Mouse (Mus musculus) liver, embryonic 16.5 days (tissue): ENCODE results near the gene Cks1b. TPM values are rescaled to one million over a fixed set of nuclear protein-coding genes. Genes with fewer than 3 reads are reported as not detected.

Experiments
- ATAC-seq: fragments of 200-750 bp; cut with Nextera tagmentation; 2 replicates; pipeline ENCODE4 v1.8.0; 2017; ENCODE audit warnings: low read depth, mild to moderate bottlenecking, moderate number of reproducible peaks, moderate library complexity
- H3K27ac ChIP-seq: fragments of 300-500 bp; sonication (generic); 2 replicates; pipeline ENCODE4 v1.5.1; 2014; ENCODE audit warnings: mild to moderate bottlenecking, low read length
- H3K27me3 ChIP-seq: fragments of 300-500 bp; sonication (generic); 2 replicates; pipeline ENCODE4 v1.6.1; 2014; ENCODE audit warnings: low read depth, low read length, mixed read lengths; ENCODE audit not compliant: control insufficient read depth, insufficient read depth
- H3K36me3 ChIP-seq: fragments of 300-500 bp; sonication (generic); 2 replicates; pipeline ENCODE4 v1.6.1; 2014; ENCODE audit warnings: mild to moderate bottlenecking; ENCODE audit not compliant: control insufficient read depth, insufficient read depth
- H3K4me1 ChIP-seq: fragments of 300-500 bp; sonication (generic); 2 replicates; pipeline ENCODE4 v1.6.1; 2014; ENCODE audit warnings: low read depth, low read length, mixed read lengths; ENCODE audit not compliant: control insufficient read depth
- H3K4me2 ChIP-seq: fragments of 300-500 bp; sonication (generic); 2 replicates; pipeline ENCODE4 v1.6.1; 2014; ENCODE audit warnings: low read depth, low read length, mixed read lengths
- H3K4me3 ChIP-seq: fragments of 300-500 bp; sonication (generic); 2 replicates; pipeline ENCODE4 v1.5.1; 2014; ENCODE audit warnings: low read depth, mild to moderate bottlenecking, low read length
- H3K9ac ChIP-seq: fragments of 300-500 bp; sonication (generic); 2 replicates; pipeline ENCODE4 v1.6.1; 2014; ENCODE audit warnings: low read depth, low read length
- H3K9me3 ChIP-seq: fragments of 300-500 bp; sonication (generic); replicated peaks from 2 replicates; pipeline ENCODE4 v1.6.1; 2016; ENCODE audit warnings: low read length; ENCODE audit not compliant: control insufficient read depth
- WGBS: fragments of 180-500 bp; shearing (Covaris S2); extraction: QIAGEN DNeasy Blood & Tissue Kit; methylation state at CpG from one replicate; pipeline ENCODE4 v1.1.7; 2014; ENCODE audit not compliant: insufficient replicate concordance; 5-methylcytosine and 5-hydroxymethylcytosine counted together
- polyA plus RNA-seq: library from polyadenylated mRNA; unstranded; fragments of >200 nt; fragmentation: Nextera tagmentation; extraction: Ambion mirVana; gene quantifications from 2 replicates; pipeline ENCODE4 v1.2.1, GENCODE M21; 2015

Gene Cks1b
- polyA plus RNA-seq, 1 experiment from 2014 or later: 176 TPM

DNA sequence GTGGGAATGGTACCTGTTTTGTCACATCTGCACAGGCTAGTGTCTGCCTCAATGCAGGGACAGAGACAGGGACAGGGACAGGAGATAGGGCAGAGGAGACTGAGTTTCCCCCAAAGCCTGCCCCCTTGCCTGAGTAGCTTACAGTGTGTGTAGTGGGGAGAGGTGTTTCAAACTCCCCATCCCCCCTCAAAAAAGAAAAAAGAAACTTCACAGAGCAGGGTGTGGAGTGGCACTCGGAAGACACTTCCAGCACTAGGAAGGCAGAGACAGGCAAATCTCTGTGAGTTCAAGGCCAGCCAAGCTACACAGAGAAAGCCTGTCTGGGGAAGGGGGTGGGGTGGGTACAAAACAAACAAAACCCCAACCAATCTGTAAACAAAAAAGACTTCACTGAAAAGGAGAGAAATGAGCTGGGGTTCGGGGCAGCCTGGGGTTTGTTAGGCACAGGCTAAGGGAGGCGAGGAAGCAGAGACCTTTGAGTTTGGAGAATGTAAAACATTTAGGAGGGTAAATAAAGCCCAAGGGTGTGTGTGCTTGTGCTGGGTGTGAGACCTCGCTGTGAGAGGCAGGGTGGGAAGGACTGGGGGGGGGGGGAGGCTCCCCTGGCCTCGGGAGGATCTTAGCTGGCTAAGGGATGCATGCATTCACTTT is 44.5 kb downstream of the Cks1b start:
- H3K27ac ChIP-seq: no peak overlapping the region
- H3K36me3 ChIP-seq: no peaks in the 10 kb centered on the region
- H3K27me3 ChIP-seq: no peaks in the 10 kb centered on the region
- peaks cover 14% of the 10 kb centered on the region for H3K4me1 ChIP-seq
- no peak overlapping the region for H3K9ac ChIP-seq
- H3K4me3 ChIP-seq: no peak overlapping the region
- 28% methylated on average over 5 of the region's 5 CpGs for WGBS
- H3K9me3 ChIP-seq: no peaks in the 10 kb centered on the region
- no peak for ATAC-seq
- H3K4me2 ChIP-seq: no peak overlapping the region

DNA sequence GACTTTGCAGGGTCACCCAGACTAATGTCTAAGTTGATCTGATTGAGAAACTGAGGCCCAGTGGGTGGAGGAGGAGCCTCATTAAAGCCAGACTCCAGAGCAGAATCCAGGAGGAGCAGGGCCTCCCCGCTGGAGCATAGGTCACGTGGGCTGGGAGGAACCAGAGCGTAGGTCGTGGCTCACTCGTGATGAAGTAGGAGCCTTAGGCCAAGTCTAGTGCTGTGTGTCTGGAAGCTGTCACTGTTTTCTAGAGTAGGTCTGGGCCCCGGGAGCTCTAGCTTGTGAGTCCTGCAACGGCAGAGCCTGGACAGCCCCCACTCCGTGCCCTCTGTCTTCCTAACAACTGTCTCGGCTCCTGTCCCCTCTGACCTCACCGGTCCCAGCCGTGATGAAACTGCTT is 50.8 kb downstream of the Cks1b start:
- Histone ChIP-seq H3K4me1 (no peaks in the 10 kb centered on the region), H3K27ac (no peak overlapping the region), H3K9ac (no peak overlapping the region), H3K4me3 (no peak overlapping the region), H3K27me3 (no peaks in the 10 kb centered on the region), H3K9me3 (no peaks in the 10 kb centered on the region), H3K4me2 (no peak overlapping the region), H3K36me3 (no peaks in the 10 kb centered on the region)
- WGBS: 56% methylated on average over 11 of the region's 11 CpGs
- no peak for ATAC-seq

DNA sequence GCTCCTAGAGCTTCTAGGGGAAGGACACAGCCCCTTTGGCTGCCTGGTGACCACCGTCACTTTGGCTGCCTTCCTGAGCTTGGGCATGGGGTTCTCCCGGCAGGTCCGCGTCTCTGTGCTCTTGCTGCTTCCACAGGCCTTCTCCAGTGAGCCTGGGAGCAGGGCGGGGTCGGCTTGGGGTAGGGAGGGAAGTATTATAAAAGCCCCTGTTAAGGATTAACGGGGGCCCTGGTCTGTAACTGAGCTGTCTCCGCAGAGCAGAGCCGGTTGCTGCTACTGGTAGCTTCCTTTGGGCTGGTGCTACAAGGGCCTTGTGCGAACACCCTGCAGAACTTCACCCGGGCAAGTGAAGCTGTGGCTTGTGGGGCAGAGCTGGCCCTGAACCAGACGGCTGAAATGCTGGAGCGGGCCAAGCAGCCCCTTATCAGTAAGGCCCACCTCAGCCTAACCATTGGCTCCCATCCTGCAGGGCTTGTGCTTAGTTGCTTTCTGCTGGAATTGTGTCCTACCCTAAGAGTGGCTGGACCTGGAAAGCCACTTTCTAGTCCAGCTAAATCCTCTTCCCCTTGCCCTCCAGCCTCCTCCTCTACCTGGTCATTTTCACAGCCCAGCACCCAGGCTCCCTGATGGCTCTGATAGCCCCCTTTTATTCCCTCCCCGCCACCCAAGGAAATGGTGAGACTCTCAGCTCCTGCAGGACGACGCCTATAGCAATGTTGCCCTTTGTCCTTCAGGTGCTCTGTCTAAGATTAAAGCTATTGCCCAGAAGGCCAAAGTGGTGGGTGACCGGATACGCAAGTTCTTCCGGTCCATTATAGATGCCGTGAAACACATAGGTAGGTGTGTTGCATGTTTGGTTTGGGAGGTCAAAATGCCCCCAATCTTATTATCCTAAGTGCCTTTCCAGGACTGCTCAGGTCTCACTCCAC is 52.4 kb downstream of the Cks1b start:
- Histone ChIP-seq H3K9ac (no peak overlapping the region), H3K36me3 (no peaks in the 10 kb centered on the region), H3K4me3 (no peak overlapping the region), H3K9me3 (no peaks in the 10 kb centered on the region), H3K27ac (no peak overlapping the region), H3K27me3 (no peaks in the 10 kb centered on the region), H3K4me1 (no peaks in the 10 kb centered on the region), H3K4me2 (no peak overlapping the region)
- ATAC-seq: no peak
- 65% methylated on average over 20 of the region's 20 CpGs for WGBS

Other genes starting within 250 kb of the Cks1b start
- 47.5 and 49.0 TPM in 2 replicates for gene Scamp3, start 240.9 kb downstream of the Cks1b start, polyA plus RNA-seq
- gene Fam189b, start 235.2 kb downstream of the Cks1b start, polyA plus RNA-seq: 2.0 and 2.4 TPM in 2 replicates
- gene Gba, start 215.5 kb downstream of the Cks1b start, polyA plus RNA-seq: 27.5 and 28.0 TPM in 2 replicates
- 1.3 and 2.0 TPM in 2 replicates for gene Thbs3, start 203.2 kb downstream of the Cks1b start, polyA plus RNA-seq
- gene Mtx1, start 191.3 kb downstream of the Cks1b start, polyA plus RNA-seq: 94.4 and 95.3 TPM in 2 replicates
- gene Muc1, start 189.3 kb downstream of the Cks1b start, polyA plus RNA-seq: 0.11 and 1.0 TPM in 2 replicates
- gene Krtcap2, start 172.4 kb downstream of the Cks1b start, polyA plus RNA-seq: 129 and 131 TPM in 2 replicates
- gene Trim46, start 172.1 kb downstream of the Cks1b start, polyA plus RNA-seq: 0.14 and 0.28 TPM in 2 replicates
- gene Dpm3, start 159.0 kb downstream of the Cks1b start, polyA plus RNA-seq: 51.9 and 59.4 TPM in 2 replicates
- gene Slc50a1, start 147.8 kb downstream of the Cks1b start, polyA plus RNA-seq: 18.9 and 22.2 TPM in 2 replicates
- 8.1 and 12.7 TPM in 2 replicates for gene Efna1, start 137.2 kb downstream of the Cks1b start, polyA plus RNA-seq
- 0.63 and 0.94 TPM in 2 replicates for gene Efna3, start 95.4 kb downstream of the Cks1b start, polyA plus RNA-seq
- 0.51 and 0.60 TPM in 2 replicates for gene Efna4, start 80.4 kb downstream of the Cks1b start, polyA plus RNA-seq
- gene Adam15, start 68.4 kb downstream of the Cks1b start, polyA plus RNA-seq: 9.0 and 11.2 TPM in 2 replicates
- gene Dcst2, start 56.4 kb downstream of the Cks1b start, polyA plus RNA-seq: 0.05 TPM in 1 of 2 replicates, not detected in the other
- gene Dcst1, start 53.1 kb downstream of the Cks1b start, polyA plus RNA-seq: 0.12 TPM in 1 of 2 replicates, not detected in the other
- 2.4 and 2.7 TPM in 2 replicates for gene Zbtb7b, start 23.6 kb downstream of the Cks1b start, polyA plus RNA-seq
- not detected in 2 replicates for gene Lenep, start 15.6 kb downstream of the Cks1b start, polyA plus RNA-seq
- gene Flad1, start 6.5 kb downstream of the Cks1b start, polyA plus RNA-seq: 14.9 and 15.1 TPM in 2 replicates
- 43.2 and 46.0 TPM in 2 replicates for gene Shc1, start 60 bp upstream of the Cks1b start, polyA plus RNA-seq
- 6.6 and 8.7 TPM in 2 replicates for gene Pygo2, start 11.8 kb upstream of the Cks1b start, polyA plus RNA-seq
- 7.2 and 8.6 TPM in 2 replicates for gene Pbxip1, start 18.3 kb upstream of the Cks1b start, polyA plus RNA-seq
- 34.8 and 36.9 TPM in 2 replicates for gene Pmvk, start 36.2 kb upstream of the Cks1b start, polyA plus RNA-seq
- gene Kcnn3, start 101.8 kb upstream of the Cks1b start, polyA plus RNA-seq: 0.05 TPM in 1 of 2 replicates, not detected in the other